Mouse (Mus musculus) embryonic fibroblast, embryonic 13.5 days (primary cell): ENCODE results near the gene 2310007B03Rik. TPM values are rescaled to one million over a fixed set of nuclear protein-coding genes. Genes with fewer than 3 reads are reported as not detected.

Experiments
- H3K27ac ChIP-seq: 2 replicates; pipeline ENCODE4 v1.5.1; 2012; ENCODE audit warnings: low read length, control low read depth, inconsistent platforms; ENCODE audit not compliant: insufficient read depth
- H3K4me1 ChIP-seq: 2 replicates; pipeline ENCODE4 v1.6.1; 2011; ENCODE audit warnings: low read length; ENCODE audit not compliant: control insufficient read depth, insufficient read depth
- H3K4me3 ChIP-seq: 2 replicates; pipeline ENCODE4 v1.5.1; 2011; ENCODE audit warnings: mild to moderate bottlenecking, control low read depth, low read length; ENCODE audit not compliant: insufficient read depth
- CTCF ChIP-seq: IDR thresholded peaks from 2 replicates; pipeline ENCODE4 v1.5.1; 2011; ENCODE audit warnings: mild to moderate bottlenecking, control low read depth, low read length, moderate library complexity, borderline replicate concordance; ENCODE audit not compliant: insufficient read depth
- POLR2A ChIP-seq: IDR thresholded peaks from 2 replicates; pipeline ENCODE4 v1.6.1; 2011; ENCODE audit warnings: low read depth, mild to moderate bottlenecking, control low read depth, low read length, moderate library complexity
- polyA plus RNA-seq: library from polyadenylated mRNA; stranded (reverse); fragments of >200 nt; gene quantifications from 2 replicates; pipeline ENCODE4 v1.2.4, GENCODE M21; 2011; ENCODE audit warnings: low read depth; ENCODE audit not compliant: missing spikeins, insufficient read length

2310007B03Rik gene
- polyA plus RNA-seq, 1 experiment: not detected

DNA sequence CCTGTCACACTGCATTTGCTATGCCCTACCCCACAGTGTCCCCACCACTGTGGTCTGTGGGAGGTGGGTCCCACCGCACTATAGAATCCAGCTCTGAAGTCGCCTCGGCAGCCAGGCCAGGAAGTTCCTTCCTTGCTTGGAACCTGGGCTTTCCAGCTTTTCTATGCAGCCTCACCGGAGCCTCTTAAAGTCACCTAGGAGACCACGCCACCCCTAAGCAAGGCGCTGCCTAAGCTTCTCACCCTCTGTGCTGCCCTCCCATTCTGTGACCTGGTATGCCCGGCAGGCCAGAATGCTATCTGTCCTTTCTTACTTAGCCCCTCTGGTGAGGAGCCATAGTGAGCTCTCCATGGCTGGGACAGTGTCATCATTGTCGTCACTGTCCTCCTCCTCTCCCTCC, 602 bp upstream of the 2310007B03Rik start:
- no peak for TF ChIP-seq POLR2A
- TF ChIP-seq CTCF: no peak
- Histone ChIP-seq H3K27ac (no peak overlapping the region), H3K4me1 (no peaks in the 10 kb centered on the region), H3K4me3 (no peak overlapping the region)

DNA sequence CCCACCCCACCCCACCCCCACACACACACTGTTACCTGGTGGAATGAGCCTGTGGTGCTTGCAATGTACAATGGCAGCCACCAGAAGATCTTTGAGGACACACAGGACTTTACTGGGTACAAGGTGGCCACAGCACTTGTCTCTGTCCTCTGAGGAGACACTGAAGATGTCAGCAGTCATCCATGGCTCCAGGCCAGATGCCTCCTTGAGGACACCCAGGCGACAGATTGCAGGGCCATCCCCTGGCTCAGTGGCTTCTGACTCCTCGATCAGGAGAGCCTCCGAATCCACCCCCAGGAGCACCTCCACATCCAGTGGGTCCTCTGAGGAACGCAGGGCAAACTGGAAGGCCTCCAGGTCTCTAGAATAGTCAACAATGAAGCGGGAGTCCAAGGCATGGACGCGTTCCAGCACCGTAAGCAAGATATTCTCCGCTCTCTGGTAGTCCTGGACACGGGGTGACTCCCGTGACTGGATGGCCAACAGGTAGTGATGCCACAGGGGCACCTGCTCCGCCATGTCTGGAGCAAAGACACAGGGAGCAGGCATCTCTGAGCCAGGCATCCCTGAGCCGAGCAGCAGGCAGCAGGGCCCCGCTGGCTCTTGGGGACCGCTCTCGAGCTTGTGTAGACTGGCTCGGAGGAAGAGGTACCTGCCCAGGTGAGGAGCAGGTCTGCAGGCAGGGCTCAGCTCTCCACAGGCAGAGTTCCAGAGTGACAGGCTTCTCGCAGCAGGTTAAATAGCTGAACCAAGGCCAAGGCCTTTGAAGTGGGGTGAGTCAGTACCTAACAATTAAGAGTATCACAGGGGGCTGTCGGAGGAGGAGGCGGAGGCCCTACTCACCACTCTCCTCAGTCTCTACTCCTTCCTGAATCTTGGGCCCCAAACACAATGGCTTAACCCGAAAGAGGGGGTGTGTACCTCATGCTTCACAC, 915 bp downstream of the 2310007B03Rik start:
- TF ChIP-seq POLR2A: no peak
- no peak for TF ChIP-seq CTCF
- no peak overlapping the region for H3K4me3 ChIP-seq
- H3K27ac ChIP-seq: no peak overlapping the region
- H3K4me1 ChIP-seq: no peaks in the 10 kb centered on the region

DNA sequence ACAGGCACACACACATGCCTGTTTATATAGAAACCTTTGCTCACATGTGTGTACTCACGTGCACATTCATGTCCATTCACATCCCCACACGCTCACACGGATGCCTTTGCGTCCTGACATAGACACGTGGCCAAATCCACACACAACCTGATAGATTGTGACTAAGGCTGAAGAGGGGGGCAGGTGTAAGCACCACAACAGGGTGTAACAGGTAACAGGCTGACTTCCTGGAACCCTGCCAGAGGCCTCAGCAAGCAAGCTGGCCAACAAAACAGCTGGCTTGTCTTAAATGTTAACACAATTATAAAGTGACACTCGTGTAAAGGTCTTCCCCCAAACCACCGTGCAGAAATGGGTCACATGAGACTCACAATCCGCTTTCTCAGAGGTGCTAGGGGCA, 1.8 kb downstream of the 2310007B03Rik start:
- Histone ChIP-seq H3K27ac (no peak overlapping the region), H3K4me1 (no peaks in the 10 kb centered on the region), H3K4me3 (no peak overlapping the region)
- TF ChIP-seq CTCF (no peak), POLR2A (no peak)

DNA sequence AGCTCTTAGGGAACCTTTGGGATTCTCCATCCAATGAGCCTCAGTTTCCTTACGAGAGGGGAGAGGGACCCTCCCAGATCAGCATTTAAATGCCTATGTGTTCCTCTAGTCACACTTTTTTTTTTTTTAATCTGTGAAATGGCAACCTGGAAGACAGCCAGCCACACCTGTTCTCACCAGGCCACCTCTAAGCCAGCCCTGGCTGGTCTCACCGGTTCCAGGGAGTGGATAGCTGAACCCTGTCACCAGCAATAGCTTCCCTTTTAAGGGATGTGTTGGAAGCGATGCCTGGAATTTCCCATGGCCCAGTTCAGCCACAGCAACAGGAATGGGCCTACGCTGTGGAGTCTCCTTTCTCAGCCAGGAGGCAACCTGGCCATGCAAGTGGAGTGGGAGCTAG, 3.2 kb downstream of the 2310007B03Rik start:
- TF ChIP-seq CTCF (no peak), POLR2A (no peak)
- Histone ChIP-seq H3K4me1 (no peaks in the 10 kb centered on the region), H3K27ac (no peak overlapping the region), H3K4me3 (no peak overlapping the region)

DNA sequence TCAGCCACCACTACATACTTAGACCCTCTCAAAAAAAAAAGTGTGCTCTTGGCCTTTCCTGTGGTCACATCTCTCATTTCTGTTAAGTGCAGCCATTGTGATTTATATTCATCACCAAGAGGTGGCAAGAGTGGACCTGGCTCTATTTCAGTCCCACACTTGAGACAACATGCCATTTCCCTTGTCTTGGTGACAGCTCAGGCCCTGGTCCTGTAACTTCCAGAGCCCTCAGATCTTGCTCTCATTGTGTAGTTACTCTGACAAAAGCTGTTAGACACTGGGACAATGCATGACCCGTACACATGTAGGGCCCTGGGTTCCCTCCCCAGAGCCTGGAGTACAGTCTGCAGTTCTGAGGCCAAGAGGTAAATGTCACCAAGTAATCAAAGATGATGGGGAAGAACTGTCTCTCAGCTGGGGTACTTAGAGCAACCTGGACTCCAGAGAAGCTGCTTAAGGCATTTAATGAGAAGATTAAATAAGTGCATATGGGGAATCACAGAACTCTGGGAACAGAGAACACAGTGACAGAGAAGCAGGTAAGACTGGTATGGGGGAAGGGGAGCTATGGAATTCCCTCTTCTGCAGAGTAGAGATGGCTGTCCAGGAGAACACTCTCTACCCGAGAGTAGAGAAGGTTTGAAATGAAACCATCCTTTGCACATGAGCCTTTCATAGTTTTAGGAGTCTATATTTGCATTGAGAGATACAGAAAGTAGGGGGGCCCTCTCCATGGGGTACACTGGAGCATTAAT, 9.7 kb downstream of the 2310007B03Rik start:
- Histone ChIP-seq H3K27ac (no peak overlapping the region), H3K4me3 (no peak overlapping the region), H3K4me1 (no peaks in the 10 kb centered on the region)
- TF ChIP-seq POLR2A (no peak), CTCF (no peak)

DNA sequence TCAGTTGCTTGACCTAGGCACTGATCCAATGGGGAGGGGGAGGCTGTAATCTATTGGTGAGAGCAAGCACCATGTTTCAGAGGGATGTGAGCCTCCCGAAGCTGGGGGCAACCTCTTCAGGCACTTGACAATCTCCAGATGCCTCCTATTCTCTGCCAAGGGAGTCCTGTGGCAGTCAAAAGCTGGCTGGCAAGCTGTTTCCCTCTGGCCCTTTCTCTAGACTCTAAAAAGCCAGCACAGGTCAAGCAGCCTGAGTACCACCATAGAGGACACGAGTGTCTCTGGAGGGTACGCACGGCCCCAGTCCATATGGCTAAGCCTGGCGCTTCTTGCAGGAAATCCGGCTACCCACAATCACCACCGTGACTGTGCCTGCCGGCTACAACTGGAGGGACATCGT, 16.6 kb downstream of the 2310007B03Rik start:
- Histone ChIP-seq H3K27ac (no peak overlapping the region), H3K4me3 (no peak overlapping the region), H3K4me1 (no peaks in the 10 kb centered on the region)
- no peak for TF ChIP-seq CTCF
- TF ChIP-seq POLR2A: no peak

DNA sequence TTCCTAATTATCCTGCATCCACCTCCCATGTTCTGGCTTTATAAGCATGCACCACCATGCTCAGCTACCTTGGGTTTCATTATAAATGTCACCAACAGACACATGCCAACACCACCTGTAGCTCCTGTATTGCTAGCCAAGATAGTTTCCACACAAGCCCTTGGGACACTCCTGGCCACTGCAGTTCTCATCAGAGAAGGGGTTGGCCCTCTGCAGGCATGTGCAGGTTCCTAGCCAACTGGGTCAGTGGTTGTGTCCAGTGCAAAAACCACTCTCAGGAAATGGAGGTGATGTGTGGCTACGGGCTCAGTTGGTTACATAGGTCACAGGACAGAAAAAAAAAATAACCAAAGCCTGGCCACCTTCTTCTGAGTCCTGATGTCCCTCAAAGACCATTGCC, 17.9 kb downstream of the 2310007B03Rik start:
- H3K4me3 ChIP-seq: no peak overlapping the region
- no peak for TF ChIP-seq POLR2A
- no peak for TF ChIP-seq CTCF
- H3K4me1 ChIP-seq: no peaks in the 10 kb centered on the region
- no peak overlapping the region for H3K27ac ChIP-seq

DNA sequence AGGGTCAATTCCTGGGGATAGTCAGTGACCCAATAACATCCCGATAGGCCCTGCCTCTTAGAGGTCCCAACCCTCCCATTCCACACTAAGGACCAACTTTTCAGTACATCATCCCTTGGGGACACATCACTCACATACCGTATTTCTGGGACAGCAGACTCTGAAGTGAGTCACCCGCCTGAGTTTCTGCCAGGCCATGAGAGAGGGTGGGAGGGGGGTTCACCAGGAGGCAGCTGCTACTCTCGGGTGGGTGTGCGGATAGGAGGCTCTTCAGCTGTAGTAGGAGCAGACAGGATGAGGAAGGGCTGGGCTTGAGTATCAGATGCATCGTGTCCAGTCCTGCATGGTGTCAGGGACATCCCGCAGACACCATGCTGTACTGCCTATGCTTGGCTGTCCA, 21.0 kb downstream of the 2310007B03Rik start:
- TF ChIP-seq CTCF (no peak), POLR2A (no peak)
- Histone ChIP-seq H3K27ac (no peak overlapping the region), H3K4me3 (no peak overlapping the region), H3K4me1 (no peaks in the 10 kb centered on the region)

DNA sequence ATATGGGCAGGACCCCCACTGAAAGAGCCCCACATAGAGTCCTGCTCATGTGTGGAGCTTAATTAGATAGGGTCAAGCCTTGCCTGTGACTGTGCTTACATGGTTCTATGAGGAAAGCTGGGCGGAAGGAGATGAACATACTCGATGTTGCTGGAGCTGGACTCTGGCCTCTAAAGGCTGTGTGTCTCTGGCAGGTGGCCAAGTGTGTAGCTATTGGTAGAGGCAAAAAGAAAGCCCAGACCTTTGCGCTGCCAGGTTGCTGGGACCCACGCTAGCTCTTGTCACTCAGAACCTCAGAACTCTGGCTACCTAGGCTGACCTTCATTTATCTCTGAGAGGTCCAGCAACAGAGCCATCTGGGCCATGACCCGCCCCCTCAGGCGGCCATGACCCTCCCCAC, 22.2 kb downstream of the 2310007B03Rik start:
- Histone ChIP-seq H3K4me3 (no peak overlapping the region), H3K27ac (no peak overlapping the region), H3K4me1 (no peaks in the 10 kb centered on the region)
- TF ChIP-seq CTCF (no peak), POLR2A (no peak)

DNA sequence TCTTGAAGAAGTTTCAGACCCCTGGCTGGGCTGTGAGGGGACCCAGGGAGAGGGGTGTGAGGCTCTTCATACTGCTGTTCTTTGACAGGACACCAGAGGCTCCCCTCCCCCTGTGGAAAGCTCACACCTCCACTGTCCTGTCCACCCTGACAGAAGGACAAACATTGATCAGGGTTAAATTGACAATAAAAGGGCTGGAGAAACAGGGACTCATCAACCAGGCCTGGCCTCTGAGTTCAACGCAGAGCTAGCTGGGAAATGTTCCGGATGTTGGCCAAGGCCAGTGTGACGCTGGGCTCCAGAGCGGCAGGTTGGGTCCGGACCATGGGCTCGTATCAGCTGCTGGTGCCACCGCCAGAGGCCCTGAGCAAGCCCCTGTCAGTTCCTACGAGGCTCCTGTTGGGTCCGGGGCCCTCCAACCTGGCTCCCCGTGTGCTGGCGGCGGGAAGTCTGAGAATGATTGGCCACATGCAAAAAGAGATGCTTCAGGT, 25.7 kb downstream of the 2310007B03Rik start, which contains the start of gene Agxt:
Gene Agxt, plus strand, starts transcription at position 205 of the 491 bp plus-strand sequence.
- H3K27ac ChIP-seq: no peak within 1 kb of the TSS
- no peak for TF ChIP-seq CTCF
- no peak for TF ChIP-seq POLR2A

More for the DNA sequence above, 25.7 kb downstream of the 2310007B03Rik start, which contains the start of gene Agxt:
- no peaks in the 10 kb centered on the region for H3K4me1 ChIP-seq
- no peak within 1 kb of the TSS for H3K4me3 ChIP-seq
